Mouse (Mus musculus) kidney, postnatal 10 days (tissue): Measurements from ENCODE around the gene Nxph4.
A peak's percentile ranks its signal among the peaks of the same experiment; 100 is the strongest.

Source experiments
- DNase-seq: peaks from one replicate; pipeline ENCODE4 v3.0.0; 2021; ENCODE audit warnings: mixed read lengths

The Nxph4 gene

GRCm38 (mm10) chr10:127480833-127481813 is 53.2 kb downstream of the Nxph4 start:
- peak; percentile 82 for DNase-seq

GRCm38 (mm10) chr10:127479131-127479530 is 55.2 kb downstream of the Nxph4 start:
- DNase-seq = peak; percentile 43

- no peak for DNase-seq
Measured at GRCm38 (mm10) chr10:127477301-127477700, 57.1 kb downstream of the Nxph4 start.

- no peak for DNase-seq
Measured at GRCm38 (mm10) chr10:127476541-127476940, 57.8 kb downstream of the Nxph4 start.
